Mouse (Mus musculus) kidney, adult 2 months (tissue): ENCODE measurements at regions not wholly inside any gene's neighbourhood (a gene's known extent, or its start where the extent isn't known, plus 50 kb on each side); places are given as distances from the start of the nearest gene placed in this dataset.

ENCODE experiments used
- CTCF ChIP-seq: fragments of 200-500 bp; conservative IDR thresholded peaks from 2 replicates; pipeline ENCODE4 v1.5.1; 2011; ENCODE audit warnings: low read depth, mild to moderate bottlenecking, control low read depth, low read length, moderate library complexity, mixed read lengths; ENCODE audit not compliant: insufficient read depth, insufficient read length
- POLR2A ChIP-seq: fragments of 200-500 bp; IDR thresholded peaks from one replicate; pipeline ENCODE4 v1.6.1; 2011; ENCODE audit warnings: low read depth, low read length, control low read depth

GRCm38 (mm10) chr2:128372204-128372603, 218.8 kb upstream of the Spdye4c start:
- TF ChIP-seq CTCF, result no peak
- no peak for TF ChIP-seq POLR2A
